Mouse (Mus musculus): ENCODE data around the gene Hoxa11. TPM values are rescaled to one million over a fixed set of nuclear protein-coding genes. Genes with fewer than 3 reads are reported as not detected.

Gene Hoxa11
- total and polyA plus RNA-seq, 2 experiments from 2014 or later: not detected

DNA sequence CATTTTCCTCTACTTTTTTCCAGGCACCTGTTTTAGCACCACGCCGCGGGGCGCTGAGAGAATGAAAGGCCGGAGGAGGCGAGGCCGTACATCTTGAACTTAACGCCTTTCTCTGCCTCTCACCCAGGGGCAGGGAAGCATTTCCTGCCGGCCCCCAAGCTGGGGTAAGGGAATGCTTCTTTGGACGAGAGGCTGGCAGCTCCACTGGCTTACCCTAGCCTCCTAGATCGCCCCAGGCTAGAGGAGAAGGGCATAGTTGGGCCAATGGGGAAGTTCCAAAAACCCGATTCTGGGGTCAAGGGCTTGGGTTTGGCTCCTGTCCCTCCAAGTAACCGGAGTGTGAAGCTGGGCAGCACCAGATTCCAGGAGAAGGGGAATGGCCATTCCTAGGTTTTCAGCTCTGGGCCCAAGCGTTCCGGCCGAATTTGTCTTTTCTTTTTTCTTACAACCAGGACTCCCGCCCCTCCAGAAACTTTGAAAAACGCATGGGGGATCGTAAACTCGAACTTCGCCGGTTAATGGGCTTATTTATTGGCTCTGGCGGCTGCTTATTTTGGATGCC, 12.5 kb downstream of the Hoxa11 start:
- H3K27me3 ChIP-seq (ENCODE audit: insufficient read depth, low read length): peaks cover 94% of the 10 kb centered on the region
- WGBS: 2% methylated on average over 23 of the region's 23 CpGs
- H3K27ac ChIP-seq: no peak overlapping the region
- H3K4me1 ChIP-seq (ENCODE audit: insufficient read depth, low read length): no peaks in the 10 kb centered on the region
- DNase-seq (ENCODE audit: low spot score): no peak
- ATAC-seq: no peak
- TF ChIP-seq CTCF (IDR thresholded peaks at IDR 0.05; ENCODE audit: low read depth): no peak
- H3K4me3 ChIP-seq (ENCODE audit: low read length): no peak overlapping the region
- H3K4me2 ChIP-seq (ENCODE audit: low read depth, low read length): no peak overlapping the region
- no peaks in the 10 kb centered on the region for H3K9me3 ChIP-seq (ENCODE audit: low read length)
- no peaks in the 10 kb centered on the region for H3K36me3 ChIP-seq (ENCODE audit: insufficient read depth, low read length)
- H3K9ac ChIP-seq (replicated peaks; ENCODE audit: low read length): no peak overlapping the region

DNA sequence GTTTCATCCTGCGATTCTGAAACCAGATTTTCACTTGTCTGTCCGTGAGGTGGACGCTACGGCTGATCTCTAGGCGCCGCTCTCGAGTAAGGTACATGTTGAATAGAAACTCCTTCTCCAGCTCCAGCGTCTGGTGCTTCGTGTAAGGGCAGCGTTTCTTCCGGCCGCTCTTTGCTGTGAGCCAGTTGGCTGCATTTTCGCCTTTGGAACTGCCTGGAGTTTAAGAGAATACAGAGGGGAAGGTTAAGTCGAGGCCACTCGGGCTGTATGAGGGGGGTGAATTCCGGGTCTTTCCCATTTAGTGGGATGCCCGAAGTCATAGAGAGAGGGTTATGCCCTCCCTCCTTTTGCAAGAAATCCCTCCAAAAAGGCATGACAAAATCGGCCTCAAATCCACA, 13.0 kb downstream of the Hoxa11 start:
- no peak for ATAC-seq
- no peak overlapping the region for H3K27ac ChIP-seq
- DNase-seq (ENCODE audit: low spot score): no peak
- no peaks in the 10 kb centered on the region for H3K9me3 ChIP-seq (ENCODE audit: low read length)
- H3K4me3 ChIP-seq (ENCODE audit: low read length): no peak overlapping the region
- WGBS: 1% methylated on average over 18 of the region's 18 CpGs
- no peak overlapping the region for H3K9ac ChIP-seq (replicated peaks; ENCODE audit: low read length)
- no peak for TF ChIP-seq CTCF (IDR thresholded peaks at IDR 0.05; ENCODE audit: low read depth)
- H3K27me3 ChIP-seq (ENCODE audit: insufficient read depth, low read length): peaks cover 94% of the 10 kb centered on the region
- H3K4me2 ChIP-seq (ENCODE audit: low read depth, low read length): no peak overlapping the region
- H3K36me3 ChIP-seq (ENCODE audit: insufficient read depth, low read length): no peaks in the 10 kb centered on the region
- H3K4me1 ChIP-seq (ENCODE audit: insufficient read depth, low read length): no peaks in the 10 kb centered on the region

DNA sequence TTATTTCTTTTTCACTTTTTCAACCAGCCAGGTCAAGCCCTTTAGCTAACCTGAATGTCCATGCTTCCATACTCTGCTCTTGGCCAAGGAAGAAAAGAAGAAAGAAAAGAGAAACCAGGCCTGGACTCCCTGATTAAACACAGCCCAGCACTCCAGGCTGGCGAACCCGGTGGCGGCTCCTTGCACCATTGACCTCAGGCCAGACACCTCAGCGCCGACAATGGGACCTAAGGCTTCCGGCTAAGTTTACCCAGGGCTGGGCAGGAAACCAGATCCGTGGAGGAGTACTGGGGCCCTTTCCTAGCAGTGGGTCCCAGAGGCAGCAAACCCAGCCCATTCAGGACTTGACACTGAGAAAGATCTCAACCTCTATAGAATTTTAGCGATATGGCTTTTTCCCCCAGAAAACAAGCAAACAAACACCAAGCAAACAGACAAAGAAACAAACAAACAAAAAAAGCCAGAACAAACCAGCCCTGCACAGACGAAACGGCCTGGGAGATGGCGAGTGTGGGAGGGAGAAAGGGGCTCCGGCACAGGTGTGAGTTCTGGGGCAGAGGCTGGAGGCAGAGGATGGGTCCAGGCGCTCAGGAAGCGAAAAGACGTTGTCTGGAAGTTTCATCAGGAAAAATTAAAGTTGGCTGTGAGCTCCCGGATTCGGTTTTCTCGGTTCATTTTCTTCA, 13.6 kb downstream of the Hoxa11 start:
- TF ChIP-seq CTCF (IDR thresholded peaks at IDR 0.05; ENCODE audit: low read depth): no peak
- Histone ChIP-seq H3K27ac (no peak overlapping the region), H3K9me3 (ENCODE audit: low read length) (no peaks in the 10 kb centered on the region), H3K4me3 (ENCODE audit: low read length) (no peak overlapping the region), H3K9ac (replicated peaks; ENCODE audit: low read length) (no peak overlapping the region), H3K4me1 (ENCODE audit: insufficient read depth, low read length) (no peaks in the 10 kb centered on the region), H3K36me3 (ENCODE audit: insufficient read depth, low read length) (no peaks in the 10 kb centered on the region), H3K4me2 (ENCODE audit: low read depth, low read length) (no peak overlapping the region), H3K27me3 (ENCODE audit: insufficient read depth, low read length) (peaks cover 94% of the 10 kb centered on the region)
- WGBS: 1% methylated on average over 18 of the region's 18 CpGs
- ATAC-seq: no peak
- no peak for DNase-seq (ENCODE audit: low spot score)

DNA sequence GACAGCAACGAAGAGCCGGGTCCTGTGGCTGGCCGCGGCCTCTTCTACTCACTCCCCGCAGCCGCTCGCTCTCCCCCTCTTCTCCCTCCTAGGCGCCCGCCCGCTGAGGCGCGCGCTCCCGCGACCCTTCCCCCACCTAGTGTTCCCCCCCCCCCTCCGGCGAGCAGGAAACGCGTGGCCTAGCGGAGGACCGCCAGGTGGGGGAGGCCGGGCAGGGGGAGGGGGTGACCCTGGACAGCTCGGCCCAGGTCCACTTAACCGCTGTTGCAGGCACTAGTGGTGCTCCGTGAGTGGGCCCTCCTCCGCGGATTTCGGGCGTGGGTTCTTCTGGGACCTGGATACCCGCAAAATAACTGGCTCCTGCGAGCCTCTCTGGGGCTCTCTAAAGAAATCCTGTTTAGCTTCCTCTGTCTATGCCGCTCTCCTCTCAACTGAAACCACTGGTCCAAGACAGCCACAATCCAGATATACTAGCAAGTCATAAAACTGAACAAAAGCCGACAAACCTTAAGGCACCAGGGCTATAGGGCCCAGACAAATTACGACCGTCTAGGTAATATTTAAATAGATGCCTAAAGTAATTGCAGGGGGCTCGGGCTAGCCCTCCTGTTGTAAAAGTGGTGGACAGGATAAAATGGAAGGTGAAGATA, 15.0 kb downstream of the Hoxa11 start, which contains the start of gene Hoxa9:
Hoxa9 (minus strand) TSS at position 574 of the 650 bp plus-strand sequence.
- no peak within 1 kb of the TSS for H3K27ac ChIP-seq
- H3K4me1 ChIP-seq (ENCODE audit: insufficient read depth, low read length): no peaks in the 10 kb centered on the region
- TF ChIP-seq CTCF (IDR thresholded peaks at IDR 0.05; ENCODE audit: low read depth): no peak
- no peaks in the 10 kb centered on the region for H3K9me3 ChIP-seq (ENCODE audit: low read length)
- peaks cover 94% of the 10 kb centered on the region for H3K27me3 ChIP-seq (ENCODE audit: insufficient read depth, low read length)
- no peak within 1 kb of the TSS for H3K4me3 ChIP-seq (ENCODE audit: low read length)
- H3K4me2 ChIP-seq (ENCODE audit: low read depth, low read length): no peak within 1 kb of the TSS
- no peak within 1 kb of the TSS for H3K9ac ChIP-seq (replicated peaks; ENCODE audit: low read length)
- WGBS: under 1% methylated on average over 23 of the region's 36 CpGs
- DNase-seq (ENCODE audit: low spot score) (no peak), ATAC-seq (no peak)
- H3K36me3 ChIP-seq (ENCODE audit: insufficient read depth, low read length): no peaks in the 10 kb centered on the region

DNA sequence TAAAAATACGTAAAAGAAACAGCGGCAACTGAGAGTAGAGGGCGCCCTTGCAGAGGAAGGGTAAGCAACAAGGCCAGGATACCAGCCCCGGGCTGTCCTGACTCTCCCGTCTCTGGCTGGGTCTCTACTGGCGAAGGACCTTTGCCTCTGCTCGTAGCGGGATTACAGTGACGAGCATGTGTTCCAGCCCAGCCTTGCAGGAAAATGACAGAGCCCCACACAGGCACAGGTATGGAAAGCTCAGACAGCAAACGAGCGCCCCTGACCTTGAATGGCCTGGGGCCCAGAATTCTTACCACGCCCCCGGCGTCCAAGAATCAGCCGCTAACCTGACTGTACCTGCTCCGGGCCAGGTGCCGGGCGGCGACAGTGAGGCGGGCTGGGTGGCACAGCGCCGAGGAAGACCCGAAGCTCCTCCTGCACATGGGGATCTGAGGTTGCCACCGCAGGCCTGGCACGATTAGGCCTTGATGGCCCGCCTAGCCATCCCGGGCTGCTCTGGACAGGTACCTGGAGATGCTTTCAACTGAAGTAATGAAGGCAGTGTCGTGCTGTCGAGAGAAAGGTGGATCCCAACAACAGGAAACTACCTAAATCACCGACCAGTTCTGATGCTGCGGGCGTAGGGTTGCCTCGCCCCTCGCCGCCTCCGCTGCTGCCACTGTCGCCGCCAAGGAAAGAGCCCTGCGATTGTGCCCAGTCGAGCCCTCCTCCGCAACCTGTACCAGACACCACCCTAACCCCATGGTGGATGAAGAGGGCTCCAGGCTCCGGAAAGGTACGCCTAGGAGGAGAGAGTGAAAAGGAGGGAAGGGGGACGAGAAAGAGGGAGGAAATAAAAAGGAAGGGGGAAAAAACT, 15.8 kb downstream of the Hoxa11 start:
- 1% methylated on average over 44 of the region's 44 CpGs for WGBS
- H3K27ac ChIP-seq: no peak overlapping the region
- H3K9me3 ChIP-seq (ENCODE audit: low read length): no peaks in the 10 kb centered on the region
- no peak; the same call in 1 of the 2 replicates for TF ChIP-seq CTCF (IDR thresholded peaks at IDR 0.05; ENCODE audit: low read depth)
- no peaks in the 10 kb centered on the region for H3K4me1 ChIP-seq (ENCODE audit: insufficient read depth, low read length)
- no peak overlapping the region for H3K4me2 ChIP-seq (ENCODE audit: low read depth, low read length)
- no peak overlapping the region for H3K9ac ChIP-seq (replicated peaks; ENCODE audit: low read length)
- no peaks in the 10 kb centered on the region for H3K36me3 ChIP-seq (ENCODE audit: insufficient read depth, low read length)
- no peak for DNase-seq (ENCODE audit: low spot score)
- peaks cover 94% of the 10 kb centered on the region for H3K27me3 ChIP-seq (ENCODE audit: insufficient read depth, low read length)
- no peak overlapping the region for H3K4me3 ChIP-seq (ENCODE audit: low read length)
- ATAC-seq: no peak
